Mouse (Mus musculus) heart, postnatal 0 days (tissue): ENCODE results near the gene Chchd6. TPM values are rescaled to one million over a fixed set of nuclear protein-coding genes. Genes with fewer than 3 reads are reported as not detected.

ENCODE experiments used
- ATAC-seq: fragments of 200-750 bp; cut with Nextera tagmentation; 2 replicates; pipeline ENCODE4 v1.8.0; 2017; ENCODE audit warnings: low read depth, moderate number of reproducible peaks, moderate library complexity; ENCODE audit not compliant: insufficient read depth
- DNase-seq: peaks from one replicate; pipeline ENCODE4 v3.0.0-alpha.2; 2016; ENCODE audit warnings: low spot score
- H3K27ac ChIP-seq: fragments of 300-500 bp; sonication (generic); 2 replicates; pipeline ENCODE4 v1.5.1; 2014; ENCODE audit warnings: low read depth, mild to moderate bottlenecking
- H3K27me3 ChIP-seq: fragments of 300-500 bp; sonication (generic); 2 replicates; pipeline ENCODE4 v1.6.1; 2014; ENCODE audit warnings: low read length, mixed read lengths; ENCODE audit not compliant: control insufficient read depth, insufficient read depth
- H3K36me3 ChIP-seq: fragments of 300-500 bp; sonication (generic); replicated peaks from 2 replicates; pipeline ENCODE4 v1.6.1; 2014; ENCODE audit warnings: low read length, mixed read lengths; ENCODE audit not compliant: control insufficient read depth, insufficient read depth
- H3K4me1 ChIP-seq: fragments of 300-500 bp; sonication (generic); 2 replicates; pipeline ENCODE4 v1.6.1; 2014; ENCODE audit warnings: antibody characterized with exemption; ENCODE audit not compliant: control insufficient read depth, insufficient read depth
- H3K4me2 ChIP-seq: fragments of 300-500 bp; sonication (generic); 2 replicates; pipeline ENCODE4 v1.6.1; 2014; ENCODE audit warnings: low read depth, mild to moderate bottlenecking, low read length, moderate library complexity
- H3K4me3 ChIP-seq: fragments of 300-500 bp; sonication (generic); 2 replicates; pipeline ENCODE4 v1.5.1; 2014; ENCODE audit warnings: low read depth, low read length
- H3K9ac ChIP-seq: fragments of 300-500 bp; sonication (generic); replicated peaks from 2 replicates; pipeline ENCODE4 v1.6.1; 2014; ENCODE audit warnings: low read depth, low read length, mixed read lengths
- H3K9me3 ChIP-seq: fragments of 300-500 bp; sonication (generic); replicated peaks from 2 replicates; pipeline ENCODE4 v1.6.1; 2016; ENCODE audit warnings: low read length; ENCODE audit not compliant: control insufficient read depth
- CTCF ChIP-seq: IDR thresholded peaks from 2 replicates; pipeline ENCODE4 v1.5.1; 2016; ENCODE audit warnings: antibody characterized with exemption, control low read depth, low read depth
- EP300 ChIP-seq: IDR thresholded peaks from 2 replicates; pipeline ENCODE4 v1.6.1; 2016; ENCODE audit warnings: antibody characterized with exemption, low read depth
- WGBS: fragments of 180-500 bp; shearing (Covaris S2); extraction: QIAGEN DNeasy Blood & Tissue Kit; methylation state at CpG from one replicate; pipeline ENCODE4 v1.1.7; 2014; 5-methylcytosine and 5-hydroxymethylcytosine counted together
- polyA plus RNA-seq: library from polyadenylated mRNA; unstranded; fragments of >200 nt; fragmentation: Nextera tagmentation; extraction: Ambion mirVana; gene quantifications from 2 replicates; pipeline ENCODE4 v1.2.1, GENCODE M21; 2015
- total RNA-seq: library from RNA; depleted of rRNA; stranded (reverse); fragments of >200 nt; gene quantifications from 2 replicates; pipeline ENCODE4 v1.2.3, GENCODE M21; 2014; ENCODE audit warnings: low replicate concordance

The Chchd6 gene
- total and polyA plus RNA-seq, 2 experiments from 2014 or later: 21.8 to 37.8 TPM

DNA sequence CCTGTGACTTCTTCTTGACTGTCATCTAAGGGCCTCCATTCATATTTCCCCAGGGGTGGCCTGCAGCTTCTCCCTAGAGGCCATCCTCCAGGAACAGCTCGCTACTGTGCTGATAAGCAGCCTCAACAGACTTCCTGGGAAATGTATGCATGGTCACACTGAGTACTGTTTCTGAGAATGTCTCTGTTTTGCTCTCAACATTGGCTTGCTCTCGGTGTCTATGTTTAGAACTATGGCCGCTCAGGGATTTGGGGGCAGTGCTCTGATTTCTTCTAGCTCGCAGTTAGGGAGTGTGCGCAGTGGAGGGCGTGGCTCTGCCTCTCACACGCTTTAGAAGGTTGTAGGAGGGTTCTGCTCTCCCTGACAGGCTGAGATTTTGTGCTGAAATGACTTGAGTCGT is 38.9 kb upstream of the Chchd6 start:
- H3K4me1 ChIP-seq: peaks cover 9% of the 10 kb centered on the region
- DNase-seq (peak; percentile 72), ATAC-seq (peak; percentile 83)
- 6% methylated on average over 8 of the region's 8 CpGs for WGBS
- TF ChIP-seq CTCF (no peak; the same call in 1 of the 2 replicates), EP300 (0 out of 2 replicates have a peak, but pooled peaks have one; percentile 37)
- no peak overlapping the region for H3K4me2 ChIP-seq
- H3K9ac ChIP-seq: no peak overlapping the region
- no peak overlapping the region for H3K4me3 ChIP-seq
- no peaks in the 10 kb centered on the region for H3K36me3 ChIP-seq
- no peaks in the 10 kb centered on the region for H3K27me3 ChIP-seq
- no peaks in the 10 kb centered on the region for H3K9me3 ChIP-seq
- H3K27ac ChIP-seq: peak overlapping the region; percentile 44

DNA sequence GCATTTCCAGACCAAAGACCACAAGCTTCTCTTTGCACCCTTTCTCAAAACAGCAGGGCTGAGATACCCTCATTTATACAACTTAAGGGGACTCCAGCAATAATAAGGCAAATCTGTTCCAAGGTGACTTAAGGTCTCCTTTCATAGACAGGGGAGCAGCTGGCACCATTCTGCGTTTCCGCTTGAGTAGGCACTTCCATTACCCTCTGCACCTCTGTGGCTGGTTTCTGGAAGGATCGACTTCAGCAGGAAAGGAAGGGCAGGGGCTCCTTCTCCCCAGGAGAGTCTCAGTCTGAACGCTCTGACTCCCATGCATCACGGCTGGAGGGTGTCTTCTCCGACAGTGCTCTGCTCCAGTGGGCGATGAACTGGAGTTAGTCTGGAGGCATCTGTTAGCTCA is 37.7 kb upstream of the Chchd6 start:
- Histone ChIP-seq H3K27me3 (no peaks in the 10 kb centered on the region), H3K9ac (no peak overlapping the region), H3K4me3 (no peak overlapping the region), H3K36me3 (no peaks in the 10 kb centered on the region), H3K4me2 (no peak overlapping the region), H3K9me3 (no peaks in the 10 kb centered on the region), H3K4me1 (peaks cover 9% of the 10 kb centered on the region), H3K27ac (no peak overlapping the region)
- WGBS: 76% methylated on average over 7 of the region's 7 CpGs
- no peak for DNase-seq
- ATAC-seq: no peak
- TF ChIP-seq EP300 (no peak), CTCF (no peak)

DNA sequence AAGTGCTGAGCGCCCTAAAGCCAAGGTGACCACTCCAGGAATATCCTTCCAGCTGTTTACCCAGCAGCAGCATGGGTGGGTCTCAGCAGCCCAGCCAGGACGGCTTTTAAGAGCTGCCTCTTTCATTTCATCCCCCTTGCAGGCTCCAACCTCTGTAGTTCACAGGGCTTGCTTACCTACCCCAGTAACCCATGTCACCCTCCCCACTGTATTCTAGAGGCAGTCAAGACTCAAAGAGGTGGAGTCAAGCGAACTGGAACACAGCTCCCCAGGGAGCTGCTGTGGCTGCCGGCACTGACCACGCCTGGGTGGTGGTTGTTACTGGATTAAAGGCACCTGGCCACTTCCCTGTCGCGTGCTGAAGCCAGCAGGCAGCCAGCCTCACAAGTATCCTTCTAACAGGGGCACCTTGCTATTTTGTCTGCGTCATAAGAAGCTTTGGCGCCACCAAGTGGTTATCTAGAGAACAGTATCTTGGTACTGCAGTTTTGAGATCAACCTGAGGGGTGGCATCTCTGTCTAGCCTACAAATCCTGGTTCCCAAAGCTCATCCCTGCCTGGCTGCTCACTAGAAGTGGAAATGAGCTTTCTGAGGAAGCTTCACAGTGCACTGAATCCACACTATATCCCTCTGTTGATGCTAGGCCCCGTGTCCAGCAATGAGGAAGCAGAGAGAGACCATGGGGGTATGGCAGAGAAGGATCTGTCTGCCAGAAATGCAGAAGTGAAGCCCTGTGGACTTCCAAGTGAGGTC is 36.5 kb upstream of the Chchd6 start:
- WGBS: 12% methylated on average over 10 of the region's 10 CpGs
- Histone ChIP-seq H3K9me3 (no peaks in the 10 kb centered on the region), H3K27me3 (no peaks in the 10 kb centered on the region), H3K27ac (no peak overlapping the region), H3K4me1 (peaks cover 9% of the 10 kb centered on the region), H3K4me3 (no peak overlapping the region), H3K36me3 (no peaks in the 10 kb centered on the region), H3K9ac (no peak overlapping the region), H3K4me2 (peak overlapping the region; percentile 19; the same call in 1 of the 2 replicates)
- TF ChIP-seq CTCF: peak; percentile 89
- no peak for TF ChIP-seq EP300
- DNase-seq (peak; percentile 88), ATAC-seq (peak; percentile 47; the same call in 1 of the 2 replicates)

DNA sequence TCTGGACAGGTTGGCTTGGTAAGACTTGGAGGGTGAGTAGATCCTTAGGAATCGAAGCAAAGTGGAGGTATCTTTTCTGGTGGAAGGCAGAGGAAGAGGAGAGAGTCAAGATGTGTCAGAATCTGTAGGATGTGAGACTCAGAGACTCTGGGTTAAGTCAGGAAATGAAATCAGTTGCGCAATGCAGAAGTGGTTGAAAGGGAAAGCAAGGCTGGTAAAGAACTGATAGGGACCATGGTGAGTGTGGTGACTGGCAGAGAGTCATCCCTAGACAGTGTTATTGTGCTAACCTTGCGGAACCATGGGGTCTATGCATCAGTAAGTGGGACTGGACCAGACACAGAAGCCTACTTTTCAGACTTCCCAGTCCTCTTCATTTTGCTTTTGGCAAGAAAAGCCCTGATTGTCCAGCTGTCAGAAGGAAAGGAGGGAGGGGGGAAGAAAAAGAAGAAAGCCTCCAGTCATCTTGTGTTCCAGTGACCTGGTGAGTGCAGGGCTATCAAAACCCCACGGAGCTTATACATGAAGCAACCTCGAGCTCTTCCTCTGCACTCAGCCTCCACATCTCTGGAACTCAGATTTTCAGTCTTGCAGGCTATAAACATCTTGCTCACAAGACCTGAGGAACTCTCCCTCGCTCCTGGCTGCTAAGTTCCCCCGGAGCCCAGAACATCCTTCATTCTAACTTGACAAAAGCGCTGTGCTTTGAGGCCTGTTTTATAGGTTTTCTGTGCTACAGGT is 32.8 kb upstream of the Chchd6 start:
- H3K9me3 ChIP-seq: no peaks in the 10 kb centered on the region
- no peak overlapping the region for H3K27ac ChIP-seq
- no peak overlapping the region for H3K9ac ChIP-seq
- no peaks in the 10 kb centered on the region for H3K27me3 ChIP-seq
- WGBS: 62% methylated on average over 8 of the region's 8 CpGs
- DNase-seq (no peak), ATAC-seq (no peak)
- H3K4me3 ChIP-seq: no peak overlapping the region
- H3K4me2 ChIP-seq: no peak overlapping the region
- H3K36me3 ChIP-seq: no peaks in the 10 kb centered on the region
- H3K4me1 ChIP-seq: 0 out of 2 replicates have a peak, but pooled peaks cover 3% of the 10 kb centered on the region
- TF ChIP-seq CTCF (no peak), EP300 (no peak)

DNA sequence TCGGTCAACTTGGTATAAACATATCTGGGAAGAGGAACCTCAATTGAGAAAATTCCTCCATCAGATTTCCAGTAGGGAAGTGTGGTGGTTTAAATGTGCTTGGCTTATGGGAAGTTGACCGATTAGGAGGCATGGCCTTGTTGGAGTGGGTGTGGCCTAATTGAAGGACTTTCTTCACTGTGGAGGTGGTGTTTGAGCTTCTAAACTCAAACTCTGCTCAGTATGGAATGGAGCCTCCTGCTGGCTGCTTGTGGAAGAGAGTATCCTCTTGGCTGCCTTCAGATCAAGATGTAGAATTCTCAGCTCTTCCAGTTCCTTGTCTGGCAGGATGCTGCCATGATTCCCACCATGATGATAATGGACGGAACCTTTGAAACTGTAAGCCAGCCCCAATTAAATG is 27.2 kb upstream of the Chchd6 start:
- Histone ChIP-seq H3K27me3 (no peaks in the 10 kb centered on the region), H3K36me3 (no peaks in the 10 kb centered on the region), H3K4me1 (no peaks in the 10 kb centered on the region), H3K27ac (no peak overlapping the region), H3K9ac (no peak overlapping the region), H3K9me3 (0 out of 2 replicates have a peak, but pooled peaks cover 3% of the 10 kb centered on the region), H3K4me3 (no peak overlapping the region), H3K4me2 (no peak overlapping the region)
- DNase-seq (no peak), ATAC-seq (no peak)
- TF ChIP-seq EP300 (no peak), CTCF (no peak)
- 78% methylated on average over 3 of the region's 3 CpGs for WGBS
